Mouse (Mus musculus): Measurements from ENCODE around the gene Babam2. TPM values are rescaled to one million over a fixed set of nuclear protein-coding genes. Genes with fewer than 3 reads are reported as not detected.

Gene Babam2
- polyA plus RNA-seq, 1 experiment: 52.8 TPM

DNA sequence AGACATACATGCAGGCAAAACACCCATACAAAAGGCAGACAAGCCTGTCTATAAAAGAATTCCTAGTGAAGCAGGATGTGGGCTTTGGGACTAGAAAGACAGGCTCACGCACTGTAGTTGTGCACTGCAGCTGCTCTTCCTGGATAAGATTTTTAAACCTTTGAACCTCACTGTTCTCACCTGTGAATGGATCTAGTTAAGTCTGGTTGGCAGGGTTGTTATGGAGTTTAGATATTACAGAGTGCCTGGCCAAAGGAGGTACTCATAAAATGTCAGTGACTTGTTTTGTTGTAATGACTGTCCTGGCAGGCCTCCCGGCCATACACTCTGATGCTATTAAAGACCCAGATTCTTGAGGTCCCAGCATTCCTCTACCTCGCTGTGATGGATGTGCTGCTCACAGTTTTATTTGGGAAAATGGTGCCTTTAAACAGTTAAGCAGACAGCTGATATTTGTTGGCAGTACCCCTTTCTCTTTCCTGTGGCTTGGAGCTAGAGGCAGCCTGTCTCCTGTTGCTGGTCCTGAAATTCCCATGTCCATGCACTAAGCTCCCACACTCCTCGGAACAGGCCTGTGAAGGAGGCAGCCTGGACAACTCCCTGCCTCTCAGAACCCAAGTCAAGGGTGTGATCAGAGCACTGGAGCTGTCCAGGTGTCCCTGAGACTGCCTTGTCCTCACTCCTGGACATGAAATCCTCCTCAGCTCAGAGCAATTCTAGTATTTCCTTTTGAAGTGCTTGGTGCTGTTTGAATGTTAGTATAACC lies 299.9 kb downstream of the Babam2 start:
- Histone ChIP-seq H3K4me3 (ENCODE audit: insufficient read depth, low read length) (no peak overlapping the region), H3K4me1 (ENCODE audit: control insufficient read depth, insufficient read depth, low read length) (peaks cover 2% of the 10 kb centered on the region), H3K27ac (ENCODE audit: insufficient read depth, low read length) (no peak overlapping the region)
- TF ChIP-seq CTCF (IDR thresholded peaks at IDR 0.05; ENCODE audit: extremely low read depth, insufficient read depth, low read length): no peak
- TF ChIP-seq POLR2A (IDR thresholded peaks at IDR 0.05; ENCODE audit: extremely low read depth, insufficient read depth, low read length): no peak

DNA sequence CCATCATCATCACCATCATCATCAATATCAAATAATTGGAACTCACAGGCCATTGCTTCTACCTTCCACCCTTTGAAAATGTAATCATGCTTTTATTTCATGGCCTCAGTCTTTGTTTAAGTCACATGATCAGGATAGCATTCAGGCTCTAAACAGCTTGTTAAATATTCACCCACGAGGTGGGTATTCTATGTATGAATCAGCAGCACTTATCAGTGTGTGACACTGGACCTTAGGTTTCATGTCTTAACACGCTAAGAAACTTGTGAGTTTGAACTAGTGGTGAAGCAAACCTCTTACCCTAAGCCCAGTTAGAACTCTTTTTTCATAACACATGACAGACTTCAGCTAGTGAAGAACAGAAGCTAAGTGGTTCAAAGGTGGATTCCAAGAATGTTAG lies 301.3 kb downstream of the Babam2 start:
- TF ChIP-seq POLR2A (IDR thresholded peaks at IDR 0.05; ENCODE audit: extremely low read depth, insufficient read depth, low read length) (no peak), CTCF (IDR thresholded peaks at IDR 0.05; ENCODE audit: extremely low read depth, insufficient read depth, low read length) (no peak)
- Histone ChIP-seq H3K4me3 (ENCODE audit: insufficient read depth, low read length) (no peak overlapping the region), H3K4me1 (ENCODE audit: control insufficient read depth, insufficient read depth, low read length) (peaks cover 2% of the 10 kb centered on the region)

DNA sequence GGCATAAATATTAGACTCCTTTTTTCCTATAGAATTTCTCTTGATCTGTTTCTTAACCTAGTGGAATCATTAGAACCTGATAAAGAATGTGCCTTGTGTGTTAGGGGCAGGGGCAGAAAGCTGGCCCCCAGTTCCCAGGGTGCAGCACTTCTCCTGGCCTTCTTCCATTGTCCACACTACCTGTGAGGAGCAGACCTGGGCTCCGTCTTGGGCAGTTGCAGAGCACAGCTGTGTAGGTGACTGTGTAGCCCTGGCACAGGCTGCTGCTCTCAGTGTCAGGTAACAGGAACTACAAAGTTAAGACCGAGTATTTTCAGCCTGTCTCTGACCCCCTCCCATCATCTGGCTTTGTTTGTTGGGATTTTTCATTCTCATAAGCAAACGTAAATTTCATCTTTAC lies 302.6 kb downstream of the Babam2 start:
- H3K27ac ChIP-seq (ENCODE audit: insufficient read depth, low read length): no peak overlapping the region
- peaks cover 2% of the 10 kb centered on the region for H3K4me1 ChIP-seq (ENCODE audit: control insufficient read depth, insufficient read depth, low read length)
- TF ChIP-seq CTCF (IDR thresholded peaks at IDR 0.05; ENCODE audit: extremely low read depth, insufficient read depth, low read length) (no peak), POLR2A (IDR thresholded peaks at IDR 0.05; ENCODE audit: extremely low read depth, insufficient read depth, low read length) (no peak)
- H3K4me3 ChIP-seq (ENCODE audit: insufficient read depth, low read length): no peak overlapping the region

More for the DNA sequence above, 301.3 kb downstream of the Babam2 start:
- no peak overlapping the region for H3K27ac ChIP-seq (ENCODE audit: insufficient read depth, low read length)

DNA sequence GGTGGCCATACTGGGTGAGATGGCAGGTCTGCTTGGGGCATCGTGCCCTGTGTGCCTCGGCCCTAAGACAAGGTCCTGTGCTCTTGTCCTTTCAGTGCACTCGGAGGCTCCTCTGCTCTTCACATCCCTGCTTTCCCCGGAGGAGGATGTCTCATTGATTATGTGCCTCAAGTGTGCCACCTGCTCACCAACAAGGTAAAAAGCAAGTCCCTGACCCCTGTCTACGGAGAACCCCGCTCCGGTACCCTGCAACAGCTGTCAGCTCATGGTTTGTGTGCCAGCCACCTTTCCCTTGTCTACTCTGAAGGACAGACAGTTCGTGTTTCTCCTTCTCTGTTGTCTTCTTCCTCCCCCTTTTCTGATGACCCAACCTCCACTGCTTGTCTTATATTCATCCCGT lies 303.8 kb downstream of the Babam2 start:
- Histone ChIP-seq H3K4me3 (ENCODE audit: insufficient read depth, low read length) (no peak overlapping the region), H3K4me1 (ENCODE audit: control insufficient read depth, insufficient read depth, low read length) (peaks cover 2% of the 10 kb centered on the region), H3K27ac (ENCODE audit: insufficient read depth, low read length) (no peak overlapping the region)
- TF ChIP-seq POLR2A (IDR thresholded peaks at IDR 0.05; ENCODE audit: extremely low read depth, insufficient read depth, low read length): no peak
- TF ChIP-seq CTCF (IDR thresholded peaks at IDR 0.05; ENCODE audit: extremely low read depth, insufficient read depth, low read length): no peak

DNA sequence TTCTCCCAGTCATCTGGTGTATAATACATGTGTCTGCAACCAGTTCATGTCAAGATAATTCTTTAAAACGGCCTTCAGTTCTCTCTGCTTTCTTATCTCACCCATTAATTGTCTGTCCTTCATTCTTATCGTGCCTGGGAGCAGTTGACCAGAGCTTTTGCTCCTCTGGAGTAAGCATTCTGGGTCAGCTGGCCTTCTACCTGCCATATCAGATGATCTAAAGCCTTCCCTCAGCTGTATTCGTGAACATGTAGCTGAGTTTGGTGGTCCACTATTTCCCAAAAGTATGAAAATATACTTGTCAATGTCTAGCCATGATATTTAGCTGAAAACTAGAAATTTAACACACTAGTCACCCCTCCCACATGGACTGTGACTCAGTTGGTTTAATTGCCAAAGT lies 304.3 kb downstream of the Babam2 start:
- peaks cover 2% of the 10 kb centered on the region for H3K4me1 ChIP-seq (ENCODE audit: control insufficient read depth, insufficient read depth, low read length)
- H3K4me3 ChIP-seq (ENCODE audit: insufficient read depth, low read length): no peak overlapping the region
- no peak for TF ChIP-seq CTCF (IDR thresholded peaks at IDR 0.05; ENCODE audit: extremely low read depth, insufficient read depth, low read length)
- TF ChIP-seq POLR2A (IDR thresholded peaks at IDR 0.05; ENCODE audit: extremely low read depth, insufficient read depth, low read length): no peak
- H3K27ac ChIP-seq (ENCODE audit: insufficient read depth, low read length): no peak overlapping the region; the same call in 1 of the 2 replicates

DNA sequence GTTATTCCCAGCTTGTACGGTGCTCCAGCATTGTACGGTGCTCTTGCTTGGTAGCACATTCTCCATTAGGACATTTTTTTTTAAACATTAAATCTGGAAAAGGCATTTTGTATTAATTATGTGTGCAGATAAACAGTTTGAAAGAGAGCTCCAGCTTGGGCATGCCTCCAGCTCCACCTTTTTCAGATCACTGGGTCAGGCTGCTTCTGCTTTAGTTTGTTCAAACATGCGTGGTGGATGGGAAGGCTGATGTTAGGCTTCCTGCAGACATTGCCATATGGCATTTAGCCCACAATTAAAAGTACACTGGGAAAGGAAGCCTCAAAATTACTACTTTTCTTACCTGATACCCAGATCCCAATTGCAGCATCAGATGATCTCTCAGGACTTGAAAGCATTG lies 310.9 kb downstream of the Babam2 start:
- Histone ChIP-seq H3K4me3 (ENCODE audit: insufficient read depth, low read length) (no peak overlapping the region), H3K4me1 (ENCODE audit: control insufficient read depth, insufficient read depth, low read length) (no peaks in the 10 kb centered on the region), H3K27ac (ENCODE audit: insufficient read depth, low read length) (no peak overlapping the region)
- TF ChIP-seq CTCF (IDR thresholded peaks at IDR 0.05; ENCODE audit: extremely low read depth, insufficient read depth, low read length) (no peak), POLR2A (IDR thresholded peaks at IDR 0.05; ENCODE audit: extremely low read depth, insufficient read depth, low read length) (no peak)

DNA sequence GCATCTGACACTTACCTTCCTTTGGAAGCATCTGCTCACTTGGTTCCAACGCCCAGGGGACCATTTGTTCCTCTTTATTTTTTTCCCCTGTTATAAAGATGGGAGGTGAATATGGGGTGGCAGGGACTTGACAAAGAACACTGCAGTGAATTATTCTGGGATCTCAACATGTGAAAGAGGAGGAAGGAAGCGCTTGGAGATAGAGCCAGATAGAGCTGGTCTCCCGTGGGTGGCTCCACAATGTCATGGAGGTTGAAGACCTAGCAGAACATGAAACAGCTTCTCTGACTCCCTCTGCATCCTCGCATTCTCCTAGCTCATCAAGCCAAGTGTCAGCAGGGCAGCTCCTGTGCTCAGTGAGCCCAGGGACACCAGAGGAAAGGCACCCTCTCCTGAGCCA lies 312.6 kb downstream of the Babam2 start:
- Histone ChIP-seq H3K4me3 (ENCODE audit: insufficient read depth, low read length) (no peak overlapping the region), H3K27ac (ENCODE audit: insufficient read depth, low read length) (no peak overlapping the region; the same call in 1 of the 2 replicates), H3K4me1 (ENCODE audit: control insufficient read depth, insufficient read depth, low read length) (no peaks in the 10 kb centered on the region)
- TF ChIP-seq POLR2A (IDR thresholded peaks at IDR 0.05; ENCODE audit: extremely low read depth, insufficient read depth, low read length): no peak
- TF ChIP-seq CTCF (IDR thresholded peaks at IDR 0.05; ENCODE audit: extremely low read depth, insufficient read depth, low read length): no peak

DNA sequence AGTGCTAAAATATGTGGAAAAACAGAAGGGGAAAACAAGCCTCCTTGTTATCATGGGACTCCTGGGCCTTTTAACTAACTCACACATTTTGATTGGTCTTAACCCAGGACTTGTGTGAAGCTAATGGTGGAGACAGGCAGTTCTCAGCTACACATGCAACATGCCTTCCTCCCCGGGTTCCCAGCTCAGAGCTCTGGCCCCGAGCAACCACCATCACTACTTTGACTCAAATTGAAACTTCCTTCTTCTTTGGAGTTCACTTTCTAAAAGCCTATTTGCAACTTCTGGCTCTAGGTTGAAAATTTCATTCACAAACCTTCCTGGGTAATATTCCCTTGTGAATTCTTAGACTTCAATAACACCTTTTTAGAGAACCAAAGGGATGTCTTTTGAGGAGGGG lies 315.6 kb downstream of the Babam2 start:
- no peaks in the 10 kb centered on the region for H3K4me1 ChIP-seq (ENCODE audit: control insufficient read depth, insufficient read depth, low read length)
- no peak for TF ChIP-seq POLR2A (IDR thresholded peaks at IDR 0.05; ENCODE audit: extremely low read depth, insufficient read depth, low read length)
- no peak for TF ChIP-seq CTCF (IDR thresholded peaks at IDR 0.05; ENCODE audit: extremely low read depth, insufficient read depth, low read length)
- no peak overlapping the region for H3K4me3 ChIP-seq (ENCODE audit: insufficient read depth, low read length)
- no peak overlapping the region for H3K27ac ChIP-seq (ENCODE audit: insufficient read depth, low read length)

DNA sequence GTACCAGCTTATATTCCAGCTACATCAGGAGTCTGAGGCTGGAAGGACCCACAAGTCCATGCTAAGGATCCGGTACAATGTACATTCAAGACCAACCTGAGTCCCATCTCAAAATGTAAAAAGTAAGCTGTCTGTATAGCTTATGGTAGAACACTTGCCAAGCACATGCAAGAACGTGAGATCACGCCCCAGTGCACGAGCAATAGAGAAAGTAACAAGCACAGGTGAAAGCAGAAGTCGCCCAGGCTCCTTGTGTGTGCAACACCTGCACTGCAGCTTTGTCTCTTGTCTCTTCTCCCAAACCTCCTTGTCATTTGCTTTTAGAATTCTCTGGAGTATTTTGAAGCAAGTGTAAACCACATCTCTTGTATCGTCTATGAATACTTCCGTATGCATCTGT lies 317.3 kb downstream of the Babam2 start:
- Histone ChIP-seq H3K27ac (ENCODE audit: insufficient read depth, low read length) (no peak overlapping the region), H3K4me1 (ENCODE audit: control insufficient read depth, insufficient read depth, low read length) (no peaks in the 10 kb centered on the region), H3K4me3 (ENCODE audit: insufficient read depth, low read length) (no peak overlapping the region)
- TF ChIP-seq CTCF (IDR thresholded peaks at IDR 0.05; ENCODE audit: extremely low read depth, insufficient read depth, low read length) (no peak), POLR2A (IDR thresholded peaks at IDR 0.05; ENCODE audit: extremely low read depth, insufficient read depth, low read length) (no peak)

DNA sequence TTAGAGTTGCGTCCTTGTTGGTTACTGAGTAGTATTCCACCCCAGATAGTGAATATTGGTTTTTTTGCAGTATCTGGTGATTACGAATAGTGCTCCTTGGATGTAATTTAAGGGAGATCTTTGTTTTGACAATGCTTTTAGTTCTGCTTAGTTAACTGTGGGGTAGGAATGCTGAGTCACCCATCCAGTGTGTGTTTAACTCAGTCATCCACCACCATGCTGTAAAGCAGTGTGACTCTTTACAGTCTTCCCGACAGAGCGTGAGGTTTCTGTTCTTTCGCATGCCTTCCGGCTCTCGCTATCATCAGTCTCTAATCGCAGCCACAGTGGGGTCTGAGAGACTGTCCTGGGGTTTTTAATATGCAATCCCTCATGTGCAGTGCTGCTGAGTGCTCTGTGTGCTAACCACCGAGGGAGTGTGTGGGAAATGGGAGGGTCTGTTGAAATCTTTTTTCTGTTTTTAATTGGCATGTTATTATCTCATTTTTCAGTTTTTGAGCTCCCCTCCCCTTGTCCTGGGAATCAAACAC lies 318.5 kb downstream of the Babam2 start:
- no peaks in the 10 kb centered on the region for H3K4me1 ChIP-seq (ENCODE audit: control insufficient read depth, insufficient read depth, low read length)
- no peak overlapping the region for H3K27ac ChIP-seq (ENCODE audit: insufficient read depth, low read length)
- TF ChIP-seq POLR2A (IDR thresholded peaks at IDR 0.05; ENCODE audit: extremely low read depth, insufficient read depth, low read length) (no peak), CTCF (IDR thresholded peaks at IDR 0.05; ENCODE audit: extremely low read depth, insufficient read depth, low read length) (no peak)
- no peak overlapping the region for H3K4me3 ChIP-seq (ENCODE audit: insufficient read depth, low read length)
